Mouse (Mus musculus) kidney, adult 2 months (tissue): Measurements from ENCODE around the gene Map3k20.

Source experiments
- CTCF ChIP-seq: fragments of 200-500 bp; conservative IDR thresholded peaks from 2 replicates; pipeline ENCODE4 v1.5.1; 2011; ENCODE audit warnings: low read depth, mild to moderate bottlenecking, control low read depth, low read length, moderate library complexity, mixed read lengths; ENCODE audit not compliant: insufficient read depth, insufficient read length
- POLR2A ChIP-seq: fragments of 200-500 bp; IDR thresholded peaks from one replicate; pipeline ENCODE4 v1.6.1; 2011; ENCODE audit warnings: low read depth, low read length, control low read depth

DNA sequence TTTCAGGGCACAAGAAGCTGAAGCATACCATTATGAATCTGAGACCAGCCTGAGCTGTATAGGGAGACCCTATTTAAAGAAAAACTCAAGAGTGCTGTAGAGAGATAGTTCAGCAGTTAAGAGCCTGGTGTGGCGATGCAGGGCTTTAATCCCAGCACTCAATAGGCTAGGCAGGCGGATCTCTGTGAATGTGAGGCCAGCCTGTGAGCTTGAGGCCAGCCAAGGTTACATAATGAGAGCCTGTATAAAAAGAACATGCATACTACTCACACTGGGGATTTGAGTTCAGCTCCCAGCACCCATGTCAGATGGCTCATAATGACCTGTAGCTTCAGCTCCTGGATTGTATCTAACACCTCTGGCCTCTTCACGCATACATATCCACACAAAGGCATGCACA is 76.1 kb downstream of the Map3k20 start:
- TF ChIP-seq POLR2A (no peak), CTCF (no peak)
